Mouse (Mus musculus): ENCODE results near the gene Mvb12b. TPM values are rescaled to one million over a fixed set of nuclear protein-coding genes. Genes with fewer than 3 reads are reported as not detected.

The Mvb12b gene
- polyA plus RNA-seq, 1 experiment from 2014 or later: 78.1 TPM

DNA sequence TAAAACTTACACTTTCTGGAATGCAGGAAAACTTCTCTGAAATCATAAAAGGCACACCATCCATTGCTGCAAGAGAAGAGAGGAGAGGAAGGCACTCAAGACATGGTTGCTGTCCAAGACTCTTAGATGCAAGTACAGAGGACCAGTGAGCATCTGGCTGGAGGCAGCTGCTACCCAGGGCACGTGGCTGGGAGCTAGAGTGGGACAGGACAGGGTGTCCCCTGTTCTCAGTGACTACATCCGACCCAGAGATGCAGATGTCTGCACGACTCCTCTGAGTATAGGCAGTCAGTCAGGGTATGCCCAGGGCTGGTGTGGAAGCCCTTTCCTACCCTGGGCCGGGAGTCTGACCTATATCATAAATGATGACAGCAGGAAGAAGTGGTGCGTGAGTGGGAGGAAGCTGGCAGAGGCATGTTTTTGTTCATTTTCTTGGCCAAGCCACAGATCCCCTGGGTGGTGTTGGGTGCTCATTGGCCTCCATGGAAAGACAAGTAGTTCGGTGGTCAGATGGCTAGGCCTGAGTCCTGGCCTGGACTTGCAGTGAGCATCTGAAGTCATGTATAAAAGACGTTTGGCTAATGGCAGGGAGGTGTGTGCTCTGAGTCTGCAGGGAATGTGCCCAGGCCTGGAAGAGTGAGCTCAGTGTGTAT is 132.6 kb downstream of the Mvb12b start:
- Histone ChIP-seq H3K36me3 (ENCODE audit: control insufficient read depth, insufficient read depth) (0 out of 2 replicates have a peak, but pooled peaks cover 3% of the 10 kb centered on the region), H3K4me1 (replicated peaks; ENCODE audit: control insufficient read depth, insufficient read depth, low read length) (peaks cover 56% of the 10 kb centered on the region), H3K27me3 (replicated peaks; ENCODE audit: control insufficient read depth, insufficient read depth, low read length) (no peaks in the 10 kb centered on the region), H3K9me3 (ENCODE audit: control insufficient read depth, low read length) (no peaks in the 10 kb centered on the region), H3K4me3 (replicated peaks; ENCODE audit: low read length) (no peak overlapping the region), H3K9ac (replicated peaks; ENCODE audit: low read depth, low read length) (no peak overlapping the region), H3K27ac (ENCODE audit: low read length) (peak overlapping the region; percentile 54), H3K4me2 (ENCODE audit: low read length) (no peak overlapping the region)
- 87% methylated on average over 7 of the region's 7 CpGs for WGBS
- no peak for ATAC-seq

DNA sequence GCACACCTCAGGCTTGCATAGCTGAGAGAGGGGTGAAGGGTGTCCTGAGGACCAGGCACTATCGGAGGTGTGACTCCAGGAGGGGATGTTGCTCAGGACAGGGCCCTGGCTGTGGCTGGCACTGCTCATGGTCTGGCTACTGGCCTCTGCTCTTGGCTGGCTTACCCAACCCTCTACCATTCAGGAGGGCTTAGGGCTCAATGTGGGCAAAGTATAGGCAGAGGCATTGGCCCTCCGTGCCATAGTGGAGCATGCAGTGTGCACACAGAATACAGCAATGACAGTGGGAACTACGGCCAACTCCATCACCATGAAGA is 133.5 kb downstream of the Mvb12b start:
- Histone ChIP-seq H3K9me3 (ENCODE audit: control insufficient read depth, low read length) (no peaks in the 10 kb centered on the region), H3K9ac (replicated peaks; ENCODE audit: low read depth, low read length) (no peak overlapping the region), H3K27me3 (replicated peaks; ENCODE audit: control insufficient read depth, insufficient read depth, low read length) (no peaks in the 10 kb centered on the region), H3K4me2 (ENCODE audit: low read length) (no peak overlapping the region), H3K4me3 (replicated peaks; ENCODE audit: low read length) (no peak overlapping the region), H3K27ac (ENCODE audit: low read length) (peak overlapping the region; percentile 65), H3K4me1 (replicated peaks; ENCODE audit: control insufficient read depth, insufficient read depth, low read length) (peaks cover 48% of the 10 kb centered on the region), H3K36me3 (ENCODE audit: control insufficient read depth, insufficient read depth) (0 out of 2 replicates have a peak, but pooled peaks cover 3% of the 10 kb centered on the region)
- WGBS: 51% methylated on average over 3 of the region's 3 CpGs
- ATAC-seq: peak; percentile 34

DNA sequence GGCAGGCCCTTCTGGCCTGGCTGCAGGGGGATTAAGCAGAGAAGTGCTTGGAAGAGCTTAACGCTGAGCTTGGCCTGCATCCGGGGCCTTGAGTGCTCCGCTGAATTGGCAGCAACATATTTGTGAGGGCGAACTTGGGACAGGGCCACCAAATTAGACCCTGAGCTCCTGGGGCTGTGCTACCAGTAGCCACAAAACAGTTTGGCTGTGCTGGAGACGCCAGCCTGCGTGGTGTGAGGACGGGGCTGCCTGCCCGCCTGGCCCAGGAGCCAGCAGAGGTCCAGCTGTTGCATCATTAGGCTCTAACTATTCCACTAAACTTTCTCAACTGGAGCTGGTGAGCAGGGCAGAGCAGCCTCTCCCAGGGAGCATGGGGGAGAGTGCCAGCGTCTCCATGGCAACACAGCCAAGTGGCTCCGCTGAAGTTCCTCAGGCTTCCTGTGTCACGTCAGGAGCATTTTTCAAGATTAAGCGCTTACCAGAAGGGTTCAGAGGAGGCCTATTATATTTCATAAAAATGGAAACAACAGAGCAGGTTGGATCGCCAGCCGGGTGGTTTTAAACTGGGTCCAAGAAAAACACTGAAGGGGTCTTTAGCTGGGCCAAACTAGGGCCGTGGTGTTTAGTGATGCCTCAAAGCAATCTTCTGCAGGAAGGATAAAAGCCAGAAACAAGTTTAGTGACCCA is 134.0 kb downstream of the Mvb12b start:
- no peak overlapping the region for H3K9ac ChIP-seq (replicated peaks; ENCODE audit: low read depth, low read length)
- H3K4me3 ChIP-seq (replicated peaks; ENCODE audit: low read length): no peak overlapping the region
- no peak overlapping the region for H3K4me2 ChIP-seq (ENCODE audit: low read length)
- H3K27ac ChIP-seq (ENCODE audit: low read length): peak overlapping the region; percentile 65
- H3K27me3 ChIP-seq (replicated peaks; ENCODE audit: control insufficient read depth, insufficient read depth, low read length): no peaks in the 10 kb centered on the region
- peaks cover 44% of the 10 kb centered on the region for H3K4me1 ChIP-seq (replicated peaks; ENCODE audit: control insufficient read depth, insufficient read depth, low read length)
- H3K36me3 ChIP-seq (ENCODE audit: control insufficient read depth, insufficient read depth): 0 out of 2 replicates have a peak, but pooled peaks cover 7% of the 10 kb centered on the region
- no peaks in the 10 kb centered on the region for H3K9me3 ChIP-seq (ENCODE audit: control insufficient read depth, low read length)
- WGBS: 6% methylated on average over 15 of the region's 15 CpGs
- ATAC-seq: peak; percentile 86

DNA sequence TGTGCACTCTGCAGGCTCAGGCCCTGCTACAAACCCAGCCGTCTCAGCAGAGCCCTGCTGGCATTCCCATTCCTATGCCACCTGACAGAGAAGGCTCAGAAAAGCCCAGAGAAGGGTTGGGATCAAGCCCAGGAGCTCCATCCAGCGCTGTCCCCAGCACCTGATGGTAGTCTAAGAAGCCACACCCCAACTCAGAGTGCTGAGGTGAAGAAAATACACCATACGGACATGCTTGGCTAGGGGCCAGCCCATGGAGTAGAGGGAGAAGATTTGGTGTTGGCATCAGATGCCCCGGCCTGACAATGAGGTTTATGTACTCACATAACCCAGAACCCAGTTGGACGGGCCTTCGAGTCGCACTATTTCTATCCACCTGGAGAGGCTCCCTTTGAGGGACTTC is 137.1 kb downstream of the Mvb12b start:
- Histone ChIP-seq H3K4me1 (replicated peaks; ENCODE audit: control insufficient read depth, insufficient read depth, low read length) (peaks cover 61% of the 10 kb centered on the region), H3K36me3 (ENCODE audit: control insufficient read depth, insufficient read depth) (0 out of 2 replicates have a peak, but pooled peaks cover 8% of the 10 kb centered on the region), H3K4me2 (ENCODE audit: low read length) (no peak overlapping the region), H3K27me3 (replicated peaks; ENCODE audit: control insufficient read depth, insufficient read depth, low read length) (no peaks in the 10 kb centered on the region), H3K27ac (ENCODE audit: low read length) (no peak overlapping the region), H3K4me3 (replicated peaks; ENCODE audit: low read length) (no peak overlapping the region), H3K9me3 (ENCODE audit: control insufficient read depth, low read length) (no peaks in the 10 kb centered on the region), H3K9ac (replicated peaks; ENCODE audit: low read depth, low read length) (no peak overlapping the region)
- ATAC-seq: no peak
- 72% methylated on average over 7 of the region's 7 CpGs for WGBS

DNA sequence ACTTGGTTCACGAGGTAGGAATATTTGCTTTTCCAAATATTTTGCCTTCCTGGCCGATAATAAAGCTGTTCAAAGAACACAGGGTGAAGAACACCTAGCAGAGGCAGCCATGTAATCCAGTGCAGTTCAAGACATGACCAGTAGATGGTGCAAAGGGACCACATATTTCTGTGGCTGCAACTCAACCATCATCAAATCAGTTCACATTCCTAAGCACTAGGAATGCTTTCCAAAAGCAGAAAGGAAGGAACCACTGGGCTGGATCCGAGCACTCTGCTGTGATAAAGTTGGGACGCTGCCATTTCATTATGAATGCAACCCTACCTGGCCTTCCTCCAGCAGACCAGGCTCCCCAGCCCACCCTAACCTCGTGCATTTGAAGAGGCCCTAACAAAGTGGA is 141.3 kb downstream of the Mvb12b start:
- H3K4me1 ChIP-seq (replicated peaks; ENCODE audit: control insufficient read depth, insufficient read depth, low read length): peaks cover 28% of the 10 kb centered on the region
- H3K27me3 ChIP-seq (replicated peaks; ENCODE audit: control insufficient read depth, insufficient read depth, low read length): no peaks in the 10 kb centered on the region
- H3K9ac ChIP-seq (replicated peaks; ENCODE audit: low read depth, low read length): no peak overlapping the region
- peak; percentile 81 for ATAC-seq
- H3K36me3 ChIP-seq (ENCODE audit: control insufficient read depth, insufficient read depth): 0 out of 2 replicates have a peak, but pooled peaks cover 8% of the 10 kb centered on the region
- WGBS: 2% methylated on average over 5 of the region's 5 CpGs
- H3K4me3 ChIP-seq (replicated peaks; ENCODE audit: low read length): no peak overlapping the region
- no peak overlapping the region for H3K4me2 ChIP-seq (ENCODE audit: low read length)
- H3K9me3 ChIP-seq (ENCODE audit: control insufficient read depth, low read length): no peaks in the 10 kb centered on the region
- peak overlapping the region; percentile 16; the same call in 1 of the 2 replicates for H3K27ac ChIP-seq (ENCODE audit: low read length)

DNA sequence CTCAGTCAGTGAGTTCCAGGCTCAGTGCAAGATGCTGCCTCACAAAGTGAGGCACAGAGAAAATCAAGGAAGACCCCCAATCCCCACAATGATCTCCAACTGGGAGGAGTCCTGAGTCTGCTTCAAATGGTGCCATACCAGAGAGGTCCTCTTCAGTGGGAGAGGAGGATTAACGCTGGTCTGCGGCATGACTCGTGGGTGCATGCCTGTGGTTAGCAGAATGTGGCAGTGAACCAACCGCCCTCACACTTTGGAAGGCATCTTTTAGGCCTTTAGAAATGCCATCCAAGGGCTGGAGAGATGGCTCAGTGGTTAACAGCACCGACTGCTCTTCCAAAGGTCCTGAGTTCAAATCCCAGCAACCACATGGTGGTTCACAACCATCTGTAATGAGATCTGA is 142.0 kb downstream of the Mvb12b start:
- Histone ChIP-seq H3K9ac (replicated peaks; ENCODE audit: low read depth, low read length) (no peak overlapping the region), H3K36me3 (ENCODE audit: control insufficient read depth, insufficient read depth) (0 out of 2 replicates have a peak, but pooled peaks cover 8% of the 10 kb centered on the region), H3K4me2 (ENCODE audit: low read length) (no peak overlapping the region), H3K27me3 (replicated peaks; ENCODE audit: control insufficient read depth, insufficient read depth, low read length) (no peaks in the 10 kb centered on the region), H3K27ac (ENCODE audit: low read length) (no peak overlapping the region), H3K4me3 (replicated peaks; ENCODE audit: low read length) (no peak overlapping the region), H3K9me3 (ENCODE audit: control insufficient read depth, low read length) (no peaks in the 10 kb centered on the region), H3K4me1 (replicated peaks; ENCODE audit: control insufficient read depth, insufficient read depth, low read length) (peaks cover 26% of the 10 kb centered on the region)
- WGBS: 93% methylated on average over 5 of the region's 5 CpGs
- no peak for ATAC-seq

DNA sequence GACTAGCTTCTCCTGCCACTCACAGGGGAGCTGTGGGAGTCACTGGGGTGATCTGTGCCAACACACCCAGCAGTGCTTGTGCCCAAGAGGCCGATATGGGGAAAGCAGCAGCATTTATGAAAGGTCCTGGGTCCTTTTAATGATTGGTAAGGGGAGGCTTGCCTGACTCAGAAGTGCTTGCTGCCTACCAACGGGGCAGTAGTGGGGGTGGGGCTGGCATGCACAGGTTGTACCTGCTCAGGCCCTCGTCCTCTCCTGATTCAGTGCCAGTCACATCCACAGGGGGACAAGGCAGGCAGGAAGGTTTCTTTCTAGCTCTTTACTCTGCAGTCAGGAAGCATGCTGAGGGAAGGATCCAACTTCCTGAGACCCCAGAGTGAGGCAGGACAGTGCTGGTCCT is 150.6 kb downstream of the Mvb12b start:
- 71% methylated on average over 3 of the region's 3 CpGs for whole genome bisulfite sequencing
- no peak overlapping the region for H3K9ac ChIP-seq (replicated peaks; ENCODE audit: low read depth, low read length)
- H3K27me3 ChIP-seq (replicated peaks; ENCODE audit: control insufficient read depth, insufficient read depth, low read length): no peaks in the 10 kb centered on the region
- H3K27ac ChIP-seq (ENCODE audit: low read length): no peak overlapping the region
- ATAC-seq: no peak
- peaks cover 7% of the 10 kb centered on the region for H3K4me1 ChIP-seq (replicated peaks; ENCODE audit: control insufficient read depth, insufficient read depth, low read length)
- H3K36me3 ChIP-seq (ENCODE audit: control insufficient read depth, insufficient read depth): peaks cover 2% of the 10 kb centered on the region
- H3K4me3 ChIP-seq (replicated peaks; ENCODE audit: low read length): no peak overlapping the region
- H3K9me3 ChIP-seq (ENCODE audit: control insufficient read depth, low read length): no peaks in the 10 kb centered on the region
- no peak overlapping the region for H3K4me2 ChIP-seq (ENCODE audit: low read length)

DNA sequence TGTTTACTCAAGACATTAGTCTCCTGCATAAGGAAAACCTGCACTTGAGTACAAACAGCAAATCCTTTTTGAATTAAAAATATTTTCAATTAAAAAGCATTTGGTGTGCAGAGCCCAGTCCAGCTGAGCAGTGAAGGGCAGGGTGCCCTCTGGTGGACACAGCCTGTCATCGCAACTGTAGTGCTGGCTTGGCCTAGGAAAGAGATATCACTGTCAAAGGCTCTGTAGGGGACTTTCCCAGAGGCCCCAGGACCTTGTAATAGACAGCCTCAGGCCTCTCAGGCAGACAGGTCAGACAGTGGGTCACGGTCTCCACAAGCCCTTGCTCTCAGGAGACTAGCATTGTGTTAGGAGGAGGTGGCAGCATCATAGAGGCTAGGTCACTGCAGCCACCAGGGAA is 151.0 kb downstream of the Mvb12b start:
- Histone ChIP-seq H3K4me3 (replicated peaks; ENCODE audit: low read length) (no peak overlapping the region), H3K27me3 (replicated peaks; ENCODE audit: control insufficient read depth, insufficient read depth, low read length) (no peaks in the 10 kb centered on the region), H3K27ac (ENCODE audit: low read length) (no peak overlapping the region), H3K9ac (replicated peaks; ENCODE audit: low read depth, low read length) (no peak overlapping the region), H3K9me3 (ENCODE audit: control insufficient read depth, low read length) (no peaks in the 10 kb centered on the region), H3K4me2 (ENCODE audit: low read length) (no peak overlapping the region), H3K4me1 (replicated peaks; ENCODE audit: control insufficient read depth, insufficient read depth, low read length) (peaks cover 7% of the 10 kb centered on the region), H3K36me3 (ENCODE audit: control insufficient read depth, insufficient read depth) (peaks cover 3% of the 10 kb centered on the region)
- peak; percentile 49; the same call in 1 of the 2 replicates for ATAC-seq
- 5% methylated on average over 2 of the region's 2 CpGs for WGBS

DNA sequence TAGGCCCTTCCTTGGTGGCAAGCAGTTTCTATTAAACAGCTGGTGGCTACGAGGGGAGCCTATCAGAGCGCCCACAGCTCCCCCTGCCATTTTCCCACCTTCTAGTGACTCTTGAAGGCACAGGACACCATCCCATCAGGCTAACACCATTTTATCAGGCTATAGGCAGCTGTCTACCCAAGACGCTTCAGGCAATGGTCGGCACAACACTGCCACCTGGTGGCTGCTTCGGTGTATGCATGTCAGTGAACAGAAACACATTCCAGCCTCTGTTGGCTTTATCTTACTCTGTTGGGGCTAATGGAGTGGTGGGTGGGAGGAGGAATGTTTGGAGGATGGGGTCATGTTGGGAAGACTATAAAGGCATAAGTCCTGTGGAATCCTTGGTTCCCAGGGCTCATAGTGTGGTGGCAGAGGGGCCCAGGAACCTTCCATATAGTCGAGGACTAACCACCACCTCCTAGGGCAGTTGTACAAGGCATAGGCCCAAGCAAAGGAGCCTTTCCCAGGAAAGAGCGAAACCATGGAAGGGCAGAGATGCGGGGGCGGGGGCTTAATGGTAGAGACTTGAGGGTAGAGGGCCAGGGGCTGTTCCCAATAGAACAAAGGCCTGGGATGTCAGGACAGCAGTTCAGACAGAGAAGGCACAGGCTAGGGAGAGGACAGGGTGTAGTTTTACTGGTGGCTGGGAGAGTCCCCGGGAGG is 152.8 kb downstream of the Mvb12b start:
- Histone ChIP-seq H3K4me3 (replicated peaks; ENCODE audit: low read length) (no peak overlapping the region), H3K36me3 (ENCODE audit: control insufficient read depth, insufficient read depth) (peaks cover 7% of the 10 kb centered on the region), H3K9ac (replicated peaks; ENCODE audit: low read depth, low read length) (no peak overlapping the region), H3K4me1 (replicated peaks; ENCODE audit: control insufficient read depth, insufficient read depth, low read length) (peaks cover 4% of the 10 kb centered on the region), H3K4me2 (ENCODE audit: low read length) (no peak overlapping the region), H3K9me3 (ENCODE audit: control insufficient read depth, low read length) (no peaks in the 10 kb centered on the region), H3K27me3 (replicated peaks; ENCODE audit: control insufficient read depth, insufficient read depth, low read length) (no peaks in the 10 kb centered on the region), H3K27ac (ENCODE audit: low read length) (no peak overlapping the region)
- peak; percentile 47 for ATAC-seq
- WGBS: 41% methylated on average over 10 of the region's 10 CpGs
